Mouse (Mus musculus) neural tube, embryonic 14.5 days (tissue): Measurements from ENCODE around the gene Fam241a. TPM values are rescaled to one million over a fixed set of nuclear protein-coding genes. Genes with fewer than 3 reads are reported as not detected.

ENCODE experiments used
- ATAC-seq: fragments of 200-750 bp; cut with Nextera tagmentation; 2 replicates; pipeline ENCODE4 v1.8.0; 2017; ENCODE audit warnings: low read depth, mild to moderate bottlenecking, moderate TSS enrichment, moderate library complexity
- H3K27ac ChIP-seq: fragments of 300-500 bp; sonication (generic); 2 replicates; pipeline ENCODE4 v1.5.1; 2014; ENCODE audit warnings: low read depth, mild to moderate bottlenecking, control low read depth, low read length, moderate library complexity, mixed read lengths
- H3K27me3 ChIP-seq: fragments of 300-500 bp; sonication (generic); 2 replicates; pipeline ENCODE4 v1.6.1; 2014; ENCODE audit warnings: low read length; ENCODE audit not compliant: control insufficient read depth, insufficient read depth
- H3K36me3 ChIP-seq: fragments of 300-500 bp; sonication (generic); 2 replicates; pipeline ENCODE4 v1.6.1; 2014; ENCODE audit warnings: low read length, mixed read lengths; ENCODE audit not compliant: control insufficient read depth, insufficient read depth
- H3K4me1 ChIP-seq: fragments of 300-500 bp; sonication (generic); 2 replicates; pipeline ENCODE4 v1.6.1; 2014; ENCODE audit warnings: low read length; ENCODE audit not compliant: control insufficient read depth, insufficient read depth
- H3K4me2 ChIP-seq: fragments of 300-500 bp; sonication (generic); 2 replicates; pipeline ENCODE4 v1.6.1; 2014; ENCODE audit warnings: mild to moderate bottlenecking, low read depth, low read length, control low read depth
- H3K4me3 ChIP-seq: fragments of 300-500 bp; sonication (generic); 2 replicates; pipeline ENCODE4 v1.5.1; 2014; ENCODE audit warnings: low read depth, low read length, control low read depth, mixed read lengths
- H3K9ac ChIP-seq: fragments of 300-500 bp; sonication (generic); replicated peaks from 2 replicates; pipeline ENCODE4 v1.6.1; 2014; ENCODE audit warnings: low read depth, mild to moderate bottlenecking, control low read depth, low read length, mixed read lengths
- H3K9me3 ChIP-seq: fragments of 300-500 bp; sonication (generic); 2 replicates; pipeline ENCODE4 v1.6.1; 2016; ENCODE audit warnings: low read length; ENCODE audit not compliant: control insufficient read depth
- WGBS: fragments of 180-500 bp; shearing (Covaris S2); extraction: QIAGEN DNeasy Blood & Tissue Kit; methylation state at CpG from one replicate; pipeline ENCODE4 v1.1.7; 2014; 5-methylcytosine and 5-hydroxymethylcytosine counted together
- polyA plus RNA-seq: library from polyadenylated mRNA; unstranded; fragments of >200 nt; fragmentation: Nextera tagmentation; extraction: Ambion mirVana; gene quantifications from 2 replicates; pipeline ENCODE4 v1.2.1, GENCODE M21; 2014

Gene Fam241a
- polyA plus RNA-seq, 1 experiment from 2014 or later: 10.3 TPM

GRCm38 (mm10) chr3:127890008-127890407 lies 6.1 kb downstream of the Fam241a start:
- no peaks in the 10 kb centered on the region for H3K36me3 ChIP-seq
- no peaks in the 10 kb centered on the region for H3K9me3 ChIP-seq
- no peak overlapping the region for H3K27ac ChIP-seq
- no peaks in the 10 kb centered on the region for H3K4me1 ChIP-seq
- H3K4me2 ChIP-seq: no peak overlapping the region
- no peak overlapping the region for H3K9ac ChIP-seq
- H3K27me3 ChIP-seq: no peaks in the 10 kb centered on the region
- ATAC-seq: no peak
- no peak overlapping the region for H3K4me3 ChIP-seq

GRCm38 (mm10) chr3:127889570-127889969 lies 6.6 kb downstream of the Fam241a start:
- WGBS: 78% methylated on average over 3 of the region's 3 CpGs
- Histone ChIP-seq H3K36me3 (no peaks in the 10 kb centered on the region), H3K9ac (no peak overlapping the region), H3K4me3 (no peak overlapping the region), H3K27ac (no peak overlapping the region), H3K27me3 (no peaks in the 10 kb centered on the region), H3K4me1 (no peaks in the 10 kb centered on the region), H3K4me2 (no peak overlapping the region), H3K9me3 (no peaks in the 10 kb centered on the region)
- ATAC-seq: no peak

GRCm38 (mm10) chr3:127881684-127882083 lies 14.4 kb downstream of the Fam241a start:
- H3K4me2 ChIP-seq: no peak overlapping the region
- H3K4me1 ChIP-seq: no peaks in the 10 kb centered on the region
- WGBS: 58% methylated on average over 2 of the region's 2 CpGs
- no peak overlapping the region for H3K9ac ChIP-seq
- H3K9me3 ChIP-seq: no peaks in the 10 kb centered on the region
- no peak for ATAC-seq
- no peaks in the 10 kb centered on the region for H3K36me3 ChIP-seq
- H3K27me3 ChIP-seq: no peaks in the 10 kb centered on the region
- no peak overlapping the region for H3K4me3 ChIP-seq
- H3K27ac ChIP-seq: no peak overlapping the region

GRCm38 (mm10) chr3:127879968-127880367 lies 16.2 kb downstream of the Fam241a start:
- H3K27me3 ChIP-seq: no peaks in the 10 kb centered on the region
- 85% methylated on average over 3 of the region's 3 CpGs for WGBS
- H3K36me3 ChIP-seq: no peaks in the 10 kb centered on the region
- H3K9ac ChIP-seq: no peak overlapping the region
- H3K4me3 ChIP-seq: no peak overlapping the region
- no peak overlapping the region for H3K27ac ChIP-seq
- ATAC-seq: no peak
- no peaks in the 10 kb centered on the region for H3K4me1 ChIP-seq
- H3K9me3 ChIP-seq: no peaks in the 10 kb centered on the region
- H3K4me2 ChIP-seq: no peak overlapping the region

GRCm38 (mm10) chr3:127875509-127875908 lies 20.6 kb downstream of the Fam241a start:
- Histone ChIP-seq H3K4me2 (no peak overlapping the region), H3K4me1 (peaks cover 3% of the 10 kb centered on the region; the same call in 1 of the 2 replicates), H3K9me3 (no peaks in the 10 kb centered on the region), H3K27ac (no peak overlapping the region), H3K4me3 (no peak overlapping the region), H3K36me3 (no peaks in the 10 kb centered on the region), H3K9ac (no peak overlapping the region), H3K27me3 (no peaks in the 10 kb centered on the region)
- WGBS: 84% methylated on average over 2 of the region's 2 CpGs
- no peak for ATAC-seq

- H3K4me2 ChIP-seq: no peak overlapping the region
- H3K4me3 ChIP-seq: no peak overlapping the region
- H3K4me1 ChIP-seq: peaks cover 3% of the 10 kb centered on the region; the same call in 1 of the 2 replicates
- 48% methylated on average over 7 of the region's 7 CpGs for WGBS
- no peaks in the 10 kb centered on the region for H3K36me3 ChIP-seq
- no peaks in the 10 kb centered on the region for H3K27me3 ChIP-seq
- no peaks in the 10 kb centered on the region for H3K9me3 ChIP-seq
- ATAC-seq: no peak
- H3K9ac ChIP-seq: no peak overlapping the region
- no peak overlapping the region for H3K27ac ChIP-seq
Measured at GRCm38 (mm10) chr3:127875059-127875458, 21.1 kb downstream of the Fam241a start.

- Histone ChIP-seq H3K4me2 (no peak overlapping the region), H3K27me3 (no peaks in the 10 kb centered on the region), H3K4me1 (peaks cover 3% of the 10 kb centered on the region; the same call in 1 of the 2 replicates), H3K9me3 (no peaks in the 10 kb centered on the region), H3K27ac (no peak overlapping the region; the same call in 1 of the 2 replicates), H3K4me3 (no peak overlapping the region), H3K9ac (no peak overlapping the region), H3K36me3 (no peaks in the 10 kb centered on the region)
- 9% methylated on average over 4 of the region's 4 CpGs for WGBS
- peak; percentile 93 for ATAC-seq
Measured at GRCm38 (mm10) chr3:127874254-127874883, 21.8 kb downstream of the Fam241a start.

GRCm38 (mm10) chr3:127871575-127871974 lies 24.5 kb downstream of the Fam241a start:
- Histone ChIP-seq H3K4me2 (no peak overlapping the region), H3K9ac (no peak overlapping the region), H3K9me3 (no peaks in the 10 kb centered on the region), H3K36me3 (no peaks in the 10 kb centered on the region), H3K4me3 (no peak overlapping the region), H3K4me1 (peaks cover 3% of the 10 kb centered on the region; the same call in 1 of the 2 replicates), H3K27me3 (no peaks in the 10 kb centered on the region), H3K27ac (no peak overlapping the region)
- ATAC-seq: no peak
- 85% methylated on average over 9 of the region's 9 CpGs for WGBS

- ATAC-seq: peak; percentile 58; the same call in 1 of the 2 replicates
- Histone ChIP-seq H3K4me2 (no peak overlapping the region), H3K9ac (no peak overlapping the region), H3K27ac (no peak overlapping the region), H3K4me3 (no peak overlapping the region), H3K27me3 (no peaks in the 10 kb centered on the region), H3K4me1 (no peaks in the 10 kb centered on the region), H3K9me3 (no peaks in the 10 kb centered on the region), H3K36me3 (no peaks in the 10 kb centered on the region)
- 32% methylated on average over 5 of the region's 5 CpGs for WGBS
Measured at GRCm38 (mm10) chr3:127868880-127869279, 27.2 kb downstream of the Fam241a start.
